Mouse (Mus musculus): ENCODE data around the gene Dirc2. TPM values are rescaled to one million over a fixed set of nuclear protein-coding genes. Genes with fewer than 3 reads are reported as not detected.

Gene Dirc2
- polyA plus RNA-seq, 1 experiment: 41.7 TPM

- 88% methylated on average over 6 of the region's 6 CpGs for WGBS
- no peak for TF ChIP-seq CTCF (IDR thresholded peaks at IDR 0.05; ENCODE audit: insufficient read depth, low read length)
- TF ChIP-seq POLR2A (IDR thresholded peaks at IDR 0.05; ENCODE audit: borderline replicate concordance, extremely low read depth, low read depth, low read length): no peak
- H3K4me3 ChIP-seq (replicated peaks; ENCODE audit: extremely low read depth, low read depth, low read length): no peak overlapping the region
- H3K4me1 ChIP-seq (ENCODE audit: control insufficient read depth, insufficient read depth, low read length): no peaks in the 10 kb centered on the region
- no peak for DNase-seq
These were observed 19.2 kb upstream of the Dirc2 start for GRCm38 (mm10) chr16:35788330-35788729.

- Histone ChIP-seq H3K4me3 (replicated peaks; ENCODE audit: extremely low read depth, low read depth, low read length) (no peak overlapping the region), H3K4me1 (ENCODE audit: control insufficient read depth, insufficient read depth, low read length) (no peaks in the 10 kb centered on the region)
- DNase-seq: no peak
- TF ChIP-seq CTCF (IDR thresholded peaks at IDR 0.05; ENCODE audit: insufficient read depth, low read length): no peak
- no peak for TF ChIP-seq POLR2A (IDR thresholded peaks at IDR 0.05; ENCODE audit: borderline replicate concordance, extremely low read depth, low read depth, low read length)
- WGBS: 85% methylated on average over 8 of the region's 8 CpGs
These were observed 18.5 kb upstream of the Dirc2 start for GRCm38 (mm10) chr16:35787568-35788189.

- 87% methylated on average over 6 of the region's 6 CpGs for WGBS
- TF ChIP-seq CTCF (IDR thresholded peaks at IDR 0.05; ENCODE audit: insufficient read depth, low read length): no peak
- TF ChIP-seq POLR2A (IDR thresholded peaks at IDR 0.05; ENCODE audit: borderline replicate concordance, extremely low read depth, low read depth, low read length): no peak
- no peak for DNase-seq
- no peaks in the 10 kb centered on the region for H3K4me1 ChIP-seq (ENCODE audit: control insufficient read depth, insufficient read depth, low read length)
- H3K4me3 ChIP-seq (replicated peaks; ENCODE audit: extremely low read depth, low read depth, low read length): no peak overlapping the region
These were observed 18.0 kb upstream of the Dirc2 start for GRCm38 (mm10) chr16:35787163-35787562.

GRCm38 (mm10) chr16:35784134-35784725, 15.1 kb upstream of the Dirc2 start:
- H3K4me1 ChIP-seq (ENCODE audit: control insufficient read depth, insufficient read depth, low read length): no peaks in the 10 kb centered on the region
- TF ChIP-seq POLR2A (IDR thresholded peaks at IDR 0.05; ENCODE audit: borderline replicate concordance, extremely low read depth, low read depth, low read length): no peak
- no peak for TF ChIP-seq CTCF (IDR thresholded peaks at IDR 0.05; ENCODE audit: insufficient read depth, low read length)
- WGBS: 57% methylated on average over 7 of the region's 7 CpGs
- no peak overlapping the region for H3K4me3 ChIP-seq (replicated peaks; ENCODE audit: extremely low read depth, low read depth, low read length)
- no peak for DNase-seq

- TF ChIP-seq POLR2A (IDR thresholded peaks at IDR 0.05; ENCODE audit: borderline replicate concordance, extremely low read depth, low read depth, low read length): no peak
- TF ChIP-seq CTCF (IDR thresholded peaks at IDR 0.05; ENCODE audit: insufficient read depth, low read length): no peak
- no peak overlapping the region for H3K4me3 ChIP-seq (replicated peaks; ENCODE audit: extremely low read depth, low read depth, low read length)
- 78% methylated on average over 3 of the region's 3 CpGs for WGBS
- H3K4me1 ChIP-seq (ENCODE audit: control insufficient read depth, insufficient read depth, low read length): no peaks in the 10 kb centered on the region
- no peak for DNase-seq
These were observed 14.0 kb upstream of the Dirc2 start for GRCm38 (mm10) chr16:35783207-35783573.

- DNase-seq: no peak
- TF ChIP-seq POLR2A (IDR thresholded peaks at IDR 0.05; ENCODE audit: borderline replicate concordance, extremely low read depth, low read depth, low read length): no peak
- no peak for TF ChIP-seq CTCF (IDR thresholded peaks at IDR 0.05; ENCODE audit: insufficient read depth, low read length)
- WGBS: 91% methylated on average over 13 of the region's 13 CpGs
- H3K4me1 ChIP-seq (ENCODE audit: control insufficient read depth, insufficient read depth, low read length): no peaks in the 10 kb centered on the region
- no peak overlapping the region for H3K4me3 ChIP-seq (replicated peaks; ENCODE audit: extremely low read depth, low read depth, low read length)
These were observed 13.5 kb upstream of the Dirc2 start for GRCm38 (mm10) chr16:35782451-35783206.

- WGBS: 81% methylated on average over 5 of the region's 5 CpGs
- Histone ChIP-seq H3K4me3 (replicated peaks; ENCODE audit: extremely low read depth, low read depth, low read length) (no peak overlapping the region), H3K4me1 (ENCODE audit: control insufficient read depth, insufficient read depth, low read length) (no peaks in the 10 kb centered on the region)
- TF ChIP-seq POLR2A (IDR thresholded peaks at IDR 0.05; ENCODE audit: borderline replicate concordance, extremely low read depth, low read depth, low read length): no peak
- TF ChIP-seq CTCF (IDR thresholded peaks at IDR 0.05; ENCODE audit: insufficient read depth, low read length): no peak
- DNase-seq: no peak
These were observed 12.5 kb upstream of the Dirc2 start for GRCm38 (mm10) chr16:35781651-35782050.

GRCm38 (mm10) chr16:35781096-35781495, 11.9 kb upstream of the Dirc2 start:
- TF ChIP-seq POLR2A (IDR thresholded peaks at IDR 0.05; ENCODE audit: borderline replicate concordance, extremely low read depth, low read depth, low read length) (no peak), CTCF (IDR thresholded peaks at IDR 0.05; ENCODE audit: insufficient read depth, low read length) (no peak)

GRCm38 (mm10) chr16:35779681-35780080, 10.5 kb upstream of the Dirc2 start:
- DNase-seq: no peak
- Histone ChIP-seq H3K4me1 (ENCODE audit: control insufficient read depth, insufficient read depth, low read length) (no peaks in the 10 kb centered on the region), H3K4me3 (replicated peaks; ENCODE audit: extremely low read depth, low read depth, low read length) (no peak overlapping the region)
- TF ChIP-seq CTCF (IDR thresholded peaks at IDR 0.05; ENCODE audit: insufficient read depth, low read length): no peak
- TF ChIP-seq POLR2A (IDR thresholded peaks at IDR 0.05; ENCODE audit: borderline replicate concordance, extremely low read depth, low read depth, low read length): no peak
- 81% methylated on average over 7 of the region's 7 CpGs for WGBS

More at GRCm38 (mm10) chr16:35781096-35781495, 11.9 kb upstream of the Dirc2 start:
- DNase-seq: no peak
- 86% methylated on average over 9 of the region's 9 CpGs for WGBS
- Histone ChIP-seq H3K4me3 (replicated peaks; ENCODE audit: extremely low read depth, low read depth, low read length) (no peak overlapping the region), H3K4me1 (ENCODE audit: control insufficient read depth, insufficient read depth, low read length) (no peaks in the 10 kb centered on the region)

Data from lung, adult 2 months (tissue).